Mouse (Mus musculus): ENCODE measurements at regions not wholly inside any gene's neighbourhood (a gene's known extent, or its start where the extent isn't known, plus 50 kb on each side); places are given as distances from the start of the nearest gene placed in this dataset.

DNA sequence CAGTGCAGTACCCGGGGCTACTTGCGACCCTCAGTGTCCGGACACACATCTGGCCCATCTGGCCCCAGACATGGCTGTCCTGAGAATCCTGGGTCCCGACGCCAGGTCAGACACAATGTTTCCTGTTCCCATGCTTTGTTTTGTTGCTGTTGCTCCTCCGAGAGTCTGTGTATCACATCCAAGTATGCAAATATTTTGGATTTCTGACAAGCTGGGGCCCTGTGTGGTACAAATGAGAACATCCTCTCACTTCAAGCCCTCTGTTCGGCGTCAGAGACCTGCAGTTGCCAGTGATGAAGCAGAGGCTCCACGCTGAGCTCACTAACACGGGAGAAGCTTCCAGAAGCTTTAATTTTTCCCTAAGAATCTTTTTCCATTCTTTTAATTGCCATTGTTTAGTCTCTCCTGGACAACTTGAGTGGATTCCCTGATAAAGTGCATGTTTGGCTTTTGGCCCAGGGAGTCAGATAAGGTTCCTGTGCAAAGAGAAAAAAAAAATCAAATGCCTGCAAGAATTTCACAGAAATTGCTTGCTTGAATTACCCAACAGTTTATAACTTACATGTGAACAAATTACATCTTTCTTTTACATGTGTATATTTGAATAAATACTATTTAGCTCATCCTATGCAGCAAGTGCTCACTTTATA is 304.5 kb upstream of the Irx2 start:
- TF ChIP-seq CTCF (IDR thresholded peaks at IDR 0.05; ENCODE audit: low read depth) = no peak
- no peak for TF ChIP-seq EP300 (IDR thresholded peaks at IDR 0.05; ENCODE audit: low read depth)

Measured in liver, embryonic 14.5 days (tissue).